Mouse (Mus musculus) forebrain, embryonic 14.5 days (tissue): ENCODE measurements around the gene L3mbtl2. TPM values are rescaled to one million over a fixed set of nuclear protein-coding genes. Genes with fewer than 3 reads are reported as not detected.

Experiments used
- polyA plus RNA-seq: library from polyadenylated mRNA; unstranded; fragments of >200 nt; fragmentation: Nextera tagmentation; extraction: Ambion mirVana; gene quantifications from 2 replicates; pipeline ENCODE4 v1.2.1, GENCODE M21; 2014

The L3mbtl2 gene
- polyA plus RNA-seq, 1 experiment from 2014 or later = 21.6 TPM

Other genes starting within 250 kb of the L3mbtl2 start
- 554 and 641 TPM in 2 replicates for gene Rbx1, start 197.6 kb upstream of the L3mbtl2 start, polyA plus RNA-seq
- gene Ep300, start 78.5 kb upstream of the L3mbtl2 start, polyA plus RNA-seq = 14.2 and 19.5 TPM in 2 replicates
- gene Chadl, start 33.4 kb downstream of the L3mbtl2 start, polyA plus RNA-seq = 17.0 and 19.8 TPM in 2 replicates
- 49.9 and 65.9 TPM in 2 replicates for gene Zc3h7b, start 81.2 kb downstream of the L3mbtl2 start, polyA plus RNA-seq
- gene Rangap1, start 81.6 kb downstream of the L3mbtl2 start, polyA plus RNA-seq = 108 and 118 TPM in 2 replicates
- gene Tef, start 138.5 kb downstream of the L3mbtl2 start, polyA plus RNA-seq = 15.1 and 18.1 TPM in 2 replicates
- gene Tob2, start 194.9 kb downstream of the L3mbtl2 start, polyA plus RNA-seq = 11.1 and 17.0 TPM in 2 replicates
- 153 and 202 TPM in 2 replicates for gene Phf5a, start 208.0 kb downstream of the L3mbtl2 start, polyA plus RNA-seq
- gene Aco2, start 208.4 kb downstream of the L3mbtl2 start, polyA plus RNA-seq = 204 and 231 TPM in 2 replicates